Mouse (Mus musculus) intestine, embryonic 16.5 days (tissue): Measurements from ENCODE around the gene Arl9. TPM values are rescaled to one million over a fixed set of nuclear protein-coding genes. Genes with fewer than 3 reads are reported as not detected.

Experiments
- ATAC-seq: fragments of 200-750 bp; cut with Nextera tagmentation; 2 replicates; pipeline ENCODE4 v1.8.0; 2017; ENCODE audit warnings: moderate TSS enrichment, moderate library complexity
- H3K27ac ChIP-seq: fragments of 300-500 bp; sonication (generic); 2 replicates; pipeline ENCODE4 v1.5.1; 2014; ENCODE audit warnings: mild to moderate bottlenecking, low read length
- H3K27me3 ChIP-seq: fragments of 300-500 bp; sonication (generic); replicated peaks from 2 replicates; pipeline ENCODE4 v1.6.1; 2014; ENCODE audit warnings: low read length, control low read depth, mixed read lengths; ENCODE audit not compliant: control insufficient read depth, insufficient read depth
- H3K36me3 ChIP-seq: fragments of 300-500 bp; sonication (generic); 2 replicates; pipeline ENCODE4 v1.6.1; 2014; ENCODE audit warnings: low read length, control low read depth; ENCODE audit not compliant: control insufficient read depth, insufficient read depth
- H3K4me1 ChIP-seq: fragments of 300-500 bp; sonication (generic); 2 replicates; pipeline ENCODE4 v1.6.1; 2014; ENCODE audit warnings: low read length, control low read depth, mixed read lengths; ENCODE audit not compliant: control insufficient read depth, insufficient read depth
- H3K4me2 ChIP-seq: fragments of 300-500 bp; sonication (generic); 2 replicates; pipeline ENCODE4 v1.6.1; 2014; ENCODE audit warnings: low read depth, low read length, control low read depth
- H3K4me3 ChIP-seq: fragments of 300-500 bp; sonication (generic); 2 replicates; pipeline ENCODE4 v1.5.1; 2014; ENCODE audit warnings: mild to moderate bottlenecking, low read length
- H3K9ac ChIP-seq: fragments of 300-500 bp; sonication (generic); 2 replicates; pipeline ENCODE4 v1.6.1; 2014; ENCODE audit warnings: low read depth, low read length
- H3K9me3 ChIP-seq: fragments of 300-500 bp; sonication (generic); 2 replicates; pipeline ENCODE4 v1.6.1; 2016; ENCODE audit warnings: low read length, control low read depth; ENCODE audit not compliant: control insufficient read depth
- WGBS: fragments of 180-500 bp; shearing (Covaris S2); extraction: QIAGEN DNeasy Blood & Tissue Kit; methylation state at CpG from one replicate; pipeline ENCODE4 v1.1.7; 2014; 5-methylcytosine and 5-hydroxymethylcytosine counted together
- polyA plus RNA-seq: library from polyadenylated mRNA; unstranded; fragments of >200 nt; fragmentation: Nextera tagmentation; extraction: Ambion mirVana; gene quantifications from 2 replicates; pipeline ENCODE4 v1.2.1, GENCODE M21; 2015

The Arl9 gene
- polyA plus RNA-seq, 1 experiment from 2014 or later, result not detected

DNA sequence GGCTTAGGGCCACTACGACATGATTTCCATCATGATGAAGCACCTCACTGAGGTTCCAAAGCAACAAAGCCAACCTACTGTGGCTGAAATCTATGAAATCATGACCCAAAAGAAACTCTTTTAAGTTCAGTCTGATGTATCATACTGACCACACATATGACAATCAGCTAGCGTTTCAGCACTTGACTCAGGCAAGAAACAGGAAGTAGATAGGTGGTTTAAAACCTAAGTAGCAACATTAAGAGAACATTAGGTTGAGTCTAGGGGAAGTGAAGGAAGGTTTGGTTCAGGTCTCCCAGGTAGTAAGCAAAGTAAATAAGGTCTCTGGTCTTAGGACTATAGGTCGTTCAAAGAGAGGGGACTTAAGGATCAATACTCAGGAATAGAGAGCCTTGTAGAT lies 30.4 kb upstream of the Arl9 start:
- Histone ChIP-seq H3K4me2 (peak overlapping the region; percentile 62), H3K4me1 (peaks cover 11% of the 10 kb centered on the region; the same call in 1 of the 2 replicates), H3K9me3 (no peaks in the 10 kb centered on the region), H3K4me3 (peak overlapping the region; percentile 78), H3K27me3 (no peaks in the 10 kb centered on the region), H3K27ac (no peak overlapping the region), H3K9ac (peak overlapping the region; percentile 92; the same call in 1 of the 2 replicates), H3K36me3 (peaks cover 6% of the 10 kb centered on the region; the same call in 1 of the 2 replicates)
- 57% methylated on average over 3 of the region's 3 CpGs for whole genome bisulfite sequencing
- ATAC-seq, result no peak

DNA sequence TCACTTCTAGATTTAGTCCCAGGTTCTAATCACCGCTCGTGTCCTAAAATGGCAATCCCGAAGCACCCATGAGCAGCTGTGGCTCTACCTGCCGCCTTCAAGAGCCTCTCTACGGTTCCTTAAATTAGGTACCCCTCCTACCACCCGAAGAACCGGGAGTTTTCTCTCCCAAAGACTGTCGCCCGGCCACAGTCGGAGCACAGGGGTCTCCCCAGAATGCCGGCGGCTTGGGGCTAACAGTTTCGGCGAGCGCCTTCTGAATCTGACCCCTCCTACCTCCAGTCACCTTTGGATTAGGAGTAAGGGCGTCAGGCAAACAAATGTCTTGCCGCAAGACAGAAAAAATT lies 29.7 kb upstream of the Arl9 start:
- WGBS, result 2% methylated on average over 17 of the region's 17 CpGs
- Histone ChIP-seq H3K4me1 (peaks cover 11% of the 10 kb centered on the region; the same call in 1 of the 2 replicates), H3K4me3 (peak overlapping the region; percentile 78), H3K36me3 (no peaks in the 10 kb centered on the region), H3K9ac (peak overlapping the region; percentile 92), H3K27me3 (no peaks in the 10 kb centered on the region), H3K9me3 (no peaks in the 10 kb centered on the region), H3K4me2 (peak overlapping the region; percentile 62), H3K27ac (no peak overlapping the region)
- ATAC-seq, result peak; percentile 58; the same call in 1 of the 2 replicates

DNA sequence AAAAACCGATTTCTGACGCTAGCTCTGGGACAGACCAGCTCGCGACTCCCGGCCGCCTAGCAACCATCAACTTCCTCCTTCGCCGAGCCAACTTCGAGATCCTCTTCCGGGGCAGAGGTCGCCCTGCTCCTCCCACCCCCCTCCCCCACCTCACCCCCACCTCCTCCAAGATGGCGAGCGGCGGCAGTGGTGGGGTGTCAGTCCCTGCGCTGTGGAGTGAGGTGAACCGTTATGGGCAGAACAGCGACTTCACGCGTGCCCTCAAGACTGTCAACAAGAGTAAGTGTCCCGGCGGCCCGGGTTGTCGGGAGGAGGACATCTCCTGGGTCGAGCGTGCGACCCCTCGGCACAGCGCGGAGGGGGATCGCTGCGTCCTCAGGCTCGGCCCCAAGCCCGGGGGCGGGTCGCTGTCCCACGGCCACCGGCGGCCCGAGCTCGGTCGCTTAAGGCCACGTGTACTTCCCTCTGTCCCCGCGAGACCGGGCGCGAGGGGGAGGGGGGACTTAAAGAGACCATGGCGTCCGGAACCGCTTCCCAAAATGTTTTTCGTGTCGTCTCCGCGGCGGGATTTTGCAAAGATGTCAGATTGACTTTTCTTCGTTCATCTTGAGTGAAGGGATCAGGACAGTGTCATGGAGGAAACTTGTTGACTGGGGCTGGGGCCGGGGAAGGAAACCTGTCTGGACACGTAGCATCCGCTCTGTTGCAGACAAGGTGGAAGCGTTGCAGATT lies 29.1 kb upstream of the Arl9 start, which contains the start of gene Srp72:
Gene Srp72, plus strand, starts transcription at position 130 of the 732 bp plus-strand sequence.
- Histone ChIP-seq H3K4me2 (peak within 1 kb of the TSS; percentile 62), H3K27me3 (no peaks in the 10 kb centered on the region), H3K36me3 (peaks cover 3% of the 10 kb centered on the region; the same call in 1 of the 2 replicates), H3K9me3 (no peaks in the 10 kb centered on the region), H3K4me1 (peaks cover 11% of the 10 kb centered on the region; the same call in 1 of the 2 replicates), H3K27ac (peak within 1 kb of the TSS; percentile 84), H3K9ac (peak within 1 kb of the TSS; percentile 92), H3K4me3 (peak within 1 kb of the TSS; percentile 78)
- ATAC-seq, result peak; percentile 94
- under 1% methylated on average over 60 of the region's 60 CpGs for WGBS

DNA sequence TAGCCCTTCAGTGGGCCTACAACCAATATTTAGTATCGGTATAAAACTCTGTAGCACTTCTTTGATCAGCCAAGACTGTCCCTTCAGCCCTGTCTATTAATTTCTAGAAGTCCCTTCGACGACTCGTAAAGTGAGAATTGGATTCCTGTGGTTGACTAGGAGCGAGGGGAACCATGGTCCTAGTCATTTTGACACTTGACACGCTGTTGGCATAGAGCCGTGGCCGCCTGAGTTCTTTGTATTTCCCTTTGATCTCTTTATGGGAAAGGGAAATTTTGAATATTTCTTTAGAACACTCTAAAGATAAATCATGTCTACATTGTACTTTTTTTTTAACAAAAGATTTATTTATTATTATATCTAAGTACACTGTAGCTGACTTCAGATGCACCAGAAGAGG lies 28.1 kb upstream of the Arl9 start:
- WGBS, result 81% methylated on average over 8 of the region's 8 CpGs
- peak overlapping the region; percentile 92; the same call in 1 of the 2 replicates for H3K9ac ChIP-seq

DNA sequence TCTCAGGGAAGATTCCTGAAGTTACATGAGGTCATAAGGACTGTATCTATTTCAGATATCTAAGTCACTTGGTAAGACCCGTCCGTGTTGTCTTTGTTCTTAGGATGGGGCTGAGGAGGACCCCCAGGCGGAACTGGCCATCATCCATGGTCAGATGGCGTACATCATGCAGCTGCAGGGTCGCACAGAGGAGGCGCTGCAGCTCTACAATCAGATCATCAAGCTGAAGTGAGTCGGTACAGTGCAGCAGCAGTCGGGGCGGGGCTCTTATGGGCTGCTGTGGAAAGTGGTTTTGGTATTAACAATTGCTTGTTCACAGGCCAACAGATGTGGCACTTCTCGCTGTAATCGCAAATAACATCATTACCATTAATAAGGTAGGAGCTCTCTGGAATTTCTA lies 19.8 kb upstream of the Arl9 start:
- H3K4me1 ChIP-seq, result no peaks in the 10 kb centered on the region
- H3K36me3 ChIP-seq, result peaks cover 27% of the 10 kb centered on the region
- no peaks in the 10 kb centered on the region for H3K9me3 ChIP-seq
- H3K9ac ChIP-seq, result no peak overlapping the region
- 93% methylated on average over 11 of the region's 11 CpGs for WGBS
- no peaks in the 10 kb centered on the region for H3K27me3 ChIP-seq
- ATAC-seq, result no peak
- H3K27ac ChIP-seq, result no peak overlapping the region
- H3K4me3 ChIP-seq, result no peak overlapping the region
- H3K4me2 ChIP-seq, result no peak overlapping the region

More for the DNA sequence above, 28.1 kb upstream of the Arl9 start:
- no peak for ATAC-seq
- Histone ChIP-seq H3K36me3 (peaks cover 7% of the 10 kb centered on the region; the same call in 1 of the 2 replicates), H3K27ac (no peak overlapping the region), H3K27me3 (no peaks in the 10 kb centered on the region), H3K9me3 (no peaks in the 10 kb centered on the region), H3K4me1 (peaks cover 11% of the 10 kb centered on the region; the same call in 1 of the 2 replicates), H3K4me2 (peak overlapping the region; percentile 61), H3K4me3 (peak overlapping the region; percentile 78)

DNA sequence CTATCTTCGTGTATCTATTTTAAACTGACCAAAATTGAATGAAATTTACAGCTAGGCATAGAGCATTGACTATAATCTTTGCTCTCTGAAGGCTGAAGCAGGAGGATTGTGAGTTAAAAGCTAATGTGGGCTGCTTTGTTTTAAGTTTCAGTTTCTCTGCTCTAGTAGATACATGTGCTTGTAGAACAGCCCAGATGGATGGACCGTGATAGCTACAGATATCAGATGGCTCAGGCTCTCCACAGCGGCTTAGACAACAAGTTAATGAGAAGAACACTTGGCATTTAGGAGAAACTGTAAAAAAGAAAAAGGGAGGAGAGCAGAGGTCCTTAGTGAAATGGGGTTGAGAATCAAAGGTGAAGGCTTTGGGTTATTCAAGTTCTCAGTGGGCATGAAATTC lies 13.1 kb upstream of the Arl9 start:
- H3K27me3 ChIP-seq, result no peaks in the 10 kb centered on the region
- no peak overlapping the region for H3K27ac ChIP-seq
- H3K36me3 ChIP-seq, result peaks cover 25% of the 10 kb centered on the region
- 94% methylated on average over 3 of the region's 3 CpGs for WGBS
- ATAC-seq, result no peak
- H3K9ac ChIP-seq, result no peak overlapping the region
- no peaks in the 10 kb centered on the region for H3K4me1 ChIP-seq
- H3K9me3 ChIP-seq, result no peaks in the 10 kb centered on the region; the same call in 1 of the 2 replicates
- no peak overlapping the region for H3K4me2 ChIP-seq
- H3K4me3 ChIP-seq, result no peak overlapping the region

DNA sequence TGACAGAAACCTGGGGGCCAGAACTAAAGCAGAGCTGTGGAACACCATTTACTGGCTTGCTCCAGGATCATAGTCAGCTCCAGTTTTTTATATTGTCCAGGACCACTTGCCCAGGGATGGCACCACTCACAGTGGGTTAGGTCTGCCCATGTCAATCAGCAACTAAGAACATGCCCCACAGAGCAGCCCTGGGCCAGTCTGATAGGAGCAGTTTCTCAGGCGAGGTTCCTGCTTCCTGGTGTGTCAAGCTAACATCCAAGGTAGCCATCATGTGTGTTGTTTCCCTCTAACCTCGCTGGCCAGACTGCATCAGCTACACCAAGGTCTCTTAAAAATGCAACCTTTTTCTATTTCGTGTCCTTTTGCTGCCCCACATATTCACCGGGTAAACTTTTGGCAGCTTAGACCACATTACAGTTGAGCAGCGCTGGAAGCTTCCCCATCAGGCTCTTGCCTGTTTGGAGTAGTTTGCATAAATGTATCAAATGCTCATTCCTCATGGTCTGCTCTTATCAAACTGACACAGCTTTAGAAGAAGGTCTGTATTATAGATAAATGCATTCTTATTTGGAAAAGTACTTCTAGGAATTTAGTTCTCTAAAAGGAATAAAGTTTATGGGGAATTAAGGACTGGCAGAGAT lies 10.6 kb upstream of the Arl9 start:
- Histone ChIP-seq H3K9ac (no peak overlapping the region), H3K27me3 (no peaks in the 10 kb centered on the region), H3K4me3 (no peak overlapping the region), H3K4me2 (no peak overlapping the region), H3K27ac (no peak overlapping the region), H3K9me3 (no peaks in the 10 kb centered on the region; the same call in 1 of the 2 replicates), H3K4me1 (no peaks in the 10 kb centered on the region), H3K36me3 (peaks cover 25% of the 10 kb centered on the region)
- 96% methylated on average over 5 of the region's 5 CpGs for WGBS
- no peak for ATAC-seq

DNA sequence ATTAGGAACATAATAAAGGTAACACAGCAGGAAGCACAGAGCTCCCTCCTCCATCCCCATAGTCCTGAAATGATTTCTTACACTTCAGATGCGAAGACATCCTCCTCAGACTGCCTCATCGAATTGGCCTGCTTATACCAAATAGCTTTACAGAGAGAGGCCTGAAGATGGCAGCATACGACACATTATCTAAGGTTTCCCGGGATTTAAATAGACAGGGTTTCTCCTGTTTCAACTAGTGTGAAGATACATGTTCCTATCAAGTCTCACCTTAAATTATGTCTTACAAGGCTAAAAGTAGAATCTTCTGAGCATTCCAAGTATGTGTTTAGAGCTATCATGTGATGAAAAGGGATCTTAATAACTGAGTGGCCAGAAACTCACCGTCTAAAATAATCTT lies 5.4 kb upstream of the Arl9 start:
- Histone ChIP-seq H3K4me3 (no peak overlapping the region), H3K27ac (no peak overlapping the region), H3K9ac (no peak overlapping the region), H3K4me1 (no peaks in the 10 kb centered on the region), H3K36me3 (peaks cover 13% of the 10 kb centered on the region), H3K4me2 (no peak overlapping the region), H3K27me3 (no peaks in the 10 kb centered on the region), H3K9me3 (no peaks in the 10 kb centered on the region; the same call in 1 of the 2 replicates)
- no peak for ATAC-seq
- 50% methylated on average over 5 of the region's 5 CpGs for WGBS

DNA sequence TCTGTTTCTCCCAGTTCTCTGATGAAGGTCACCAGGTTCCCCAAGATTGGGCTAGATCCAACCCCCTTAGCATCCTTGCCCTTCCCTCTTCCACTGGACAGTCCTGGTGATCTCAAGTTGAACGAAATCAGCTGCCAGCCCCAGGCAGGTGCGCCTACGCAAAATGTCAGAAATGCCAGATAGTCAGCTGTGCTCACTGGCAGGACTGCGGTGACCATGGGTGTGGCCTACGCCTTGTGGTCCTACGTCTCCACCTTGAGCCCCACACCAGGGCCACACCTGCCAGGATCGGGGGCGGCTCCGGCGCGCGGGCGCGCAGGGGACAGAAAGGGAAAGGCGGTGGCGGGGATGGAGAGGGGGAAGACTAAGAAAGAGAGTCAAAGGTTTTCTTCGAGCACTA lies 2.7 kb upstream of the Arl9 start:
- no peak for ATAC-seq
- no peak overlapping the region for H3K9ac ChIP-seq
- H3K4me3 ChIP-seq, result no peak overlapping the region
- H3K4me2 ChIP-seq, result no peak overlapping the region
- no peak overlapping the region for H3K27ac ChIP-seq
- no peaks in the 10 kb centered on the region for H3K27me3 ChIP-seq
- 92% methylated on average over 17 of the region's 17 CpGs for WGBS
- peaks cover 9% of the 10 kb centered on the region for H3K36me3 ChIP-seq
- H3K9me3 ChIP-seq, result no peaks in the 10 kb centered on the region
- no peaks in the 10 kb centered on the region for H3K4me1 ChIP-seq
